Mouse (Mus musculus) spleen, adult 2 months (tissue): Measurements from ENCODE around the gene Ccdc33. TPM values are rescaled to one million over a fixed set of nuclear protein-coding genes. Genes with fewer than 3 reads are reported as not detected.

Source experiments
- DNase-seq, 2 experiments: peaks; one replicate each; pipeline versions ENCODE4 v3.0.0 to v3.0.0-alpha.2; 2012 to 2021; ENCODE audit warnings: low spot score in 2 of 2, low read depth in 1 of 2
- H3K27ac ChIP-seq: fragments of 200-500 bp; 2 replicates; pipeline ENCODE4 v1.5.1; 2012; ENCODE audit warnings: low read length, inconsistent platforms; ENCODE audit not compliant: insufficient read depth
- H3K27me3 ChIP-seq: fragments of 200-500 bp; 2 replicates; pipeline ENCODE4 v1.6.1; 2012; ENCODE audit warnings: mild to moderate bottlenecking, moderate library complexity, low read length, inconsistent platforms; ENCODE audit not compliant: control insufficient read depth, insufficient read depth
- H3K36me3 ChIP-seq: fragments of 200-500 bp; 2 replicates; pipeline ENCODE4 v1.6.1; 2012; ENCODE audit warnings: mild to moderate bottlenecking, low read length, inconsistent platforms; ENCODE audit not compliant: control insufficient read depth, insufficient read depth
- H3K4me1 ChIP-seq: fragments of 200-500 bp; 2 replicates; pipeline ENCODE4 v1.6.1; 2011; ENCODE audit warnings: inconsistent platforms; ENCODE audit not compliant: control insufficient read depth, insufficient read depth, insufficient read length
- H3K4me3 ChIP-seq: fragments of 200-500 bp; 2 replicates; pipeline ENCODE4 v1.5.1; 2011; ENCODE audit warnings: mild to moderate bottlenecking, inconsistent platforms; ENCODE audit not compliant: insufficient read depth, insufficient read length; ENCODE audit errors: extremely low read depth
- CTCF ChIP-seq: fragments of 200-500 bp; IDR thresholded peaks from 2 replicates; pipeline ENCODE4 v1.5.1; 2011; ENCODE audit warnings: mild to moderate bottlenecking, inconsistent platforms; ENCODE audit not compliant: insufficient read depth, insufficient read length, insufficient replicate concordance; ENCODE audit errors: extremely low read depth
- POLR2A ChIP-seq: fragments of 200-500 bp; IDR thresholded peaks from 2 replicates; pipeline ENCODE4 v1.6.1; 2011; ENCODE audit warnings: low read depth, low read length, inconsistent platforms
- WGBS: fragments of 180-500 bp; shearing (Covaris S2); methylation state at CpG from one replicate; pipeline ENCODE4 v1.1.7; 2018; 5-methylcytosine and 5-hydroxymethylcytosine counted together
- polyA plus RNA-seq: library from polyadenylated mRNA; depleted of rRNA; stranded (reverse); fragments of >200 nt; gene quantifications from 2 replicates; pipeline ENCODE4 v1.2.3, GENCODE M21; 2012

The Ccdc33 gene
- polyA plus RNA-seq, 1 experiment: 0.09 TPM

DNA sequence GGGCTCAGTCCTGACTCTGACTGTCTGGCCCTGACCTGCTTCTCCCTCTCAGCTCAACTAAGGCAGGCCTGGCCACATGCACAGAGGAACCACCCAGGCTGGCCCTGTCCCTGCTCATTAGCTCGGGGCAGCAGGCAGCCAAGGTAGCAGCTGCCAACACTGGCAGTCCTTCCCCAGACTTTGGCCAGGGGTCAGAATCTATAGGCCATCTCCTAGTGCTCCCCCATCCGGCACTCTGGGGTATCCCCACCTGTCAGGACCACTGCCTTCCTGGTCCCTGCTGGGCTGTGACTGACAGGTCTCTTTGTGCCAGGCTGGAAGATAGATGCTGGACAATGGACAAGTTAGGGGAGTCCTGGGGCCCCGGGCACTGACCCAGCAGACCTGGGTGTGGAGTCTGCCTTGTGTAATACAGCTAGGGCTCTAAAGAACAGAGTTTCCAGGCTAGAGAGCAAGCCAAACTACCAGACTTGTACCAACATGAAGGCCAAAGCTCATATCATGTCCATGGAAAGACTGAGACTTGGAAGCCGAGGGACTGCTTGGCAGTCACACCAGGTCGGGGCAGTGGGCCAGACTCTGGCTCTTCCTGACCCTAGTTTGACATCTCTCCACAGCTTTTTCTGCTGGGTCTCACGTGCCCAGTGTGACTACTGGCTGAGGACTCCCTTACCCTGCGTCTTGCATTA, 25.9 kb downstream of the Ccdc33 start:
- 70% methylated on average over 7 of the region's 7 CpGs for WGBS
- H3K36me3 ChIP-seq: no peaks in the 10 kb centered on the region
- DNase-seq: no peak

DNA sequence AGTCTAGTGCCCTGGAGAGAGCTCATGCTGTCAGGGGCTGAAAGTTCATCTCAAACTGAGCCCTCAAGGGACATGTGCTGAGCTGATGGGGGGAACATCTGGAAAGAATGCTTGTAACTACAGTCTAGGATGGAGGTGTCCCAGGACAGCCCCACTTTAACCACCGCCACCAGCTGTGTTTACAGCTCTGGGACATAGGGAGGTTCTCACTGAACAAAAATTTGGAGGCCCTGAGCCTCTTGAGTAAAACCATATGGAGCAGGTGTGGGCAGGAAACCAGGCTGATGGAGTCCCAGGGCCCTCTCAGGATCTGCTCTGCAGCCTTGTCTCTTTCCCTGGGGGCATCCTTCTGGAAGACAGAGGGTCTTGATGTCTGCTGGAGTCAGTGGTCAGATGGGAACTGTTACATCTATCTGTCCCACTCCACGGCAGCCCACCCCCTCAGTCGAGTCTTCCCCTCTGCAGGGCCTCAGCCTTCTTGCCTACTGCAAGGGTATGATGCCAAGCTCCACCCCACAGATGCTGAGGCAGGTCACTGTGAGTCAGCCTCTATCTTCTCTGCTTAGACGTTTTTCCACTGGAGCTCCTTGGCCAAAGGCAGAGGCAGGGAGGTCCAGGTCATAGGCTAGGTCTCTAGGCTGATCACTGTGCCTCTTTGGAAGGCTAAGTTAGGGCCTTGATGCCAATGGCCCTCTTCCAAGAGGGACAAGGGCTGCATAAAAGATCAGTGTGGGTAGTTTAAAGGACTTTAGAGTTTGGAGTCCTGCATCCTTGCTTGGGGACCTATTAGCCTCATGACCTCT, 26.8 kb downstream of the Ccdc33 start:
- H3K36me3 ChIP-seq: no peaks in the 10 kb centered on the region
- 57% methylated on average over 4 of the region's 4 CpGs for WGBS
- no peaks in the 10 kb centered on the region for H3K4me1 ChIP-seq
- no peaks in the 10 kb centered on the region for H3K27me3 ChIP-seq
- no peak overlapping the region for H3K4me3 ChIP-seq
- H3K27ac ChIP-seq: no peak overlapping the region
- no peak for TF ChIP-seq POLR2A
- TF ChIP-seq CTCF: no peak
- no peak for DNase-seq

More for the DNA sequence above, 25.9 kb downstream of the Ccdc33 start:
- H3K27me3 ChIP-seq: no peaks in the 10 kb centered on the region
- TF ChIP-seq CTCF: no peak
- no peak for TF ChIP-seq POLR2A
- no peak overlapping the region for H3K27ac ChIP-seq
- no peak overlapping the region for H3K4me3 ChIP-seq
- H3K4me1 ChIP-seq: no peaks in the 10 kb centered on the region

- TF ChIP-seq CTCF: no peak
- no peak for TF ChIP-seq POLR2A
- Histone ChIP-seq H3K27ac (no peak overlapping the region), H3K4me1 (no peaks in the 10 kb centered on the region), H3K27me3 (no peaks in the 10 kb centered on the region), H3K4me3 (no peak overlapping the region), H3K36me3 (no peaks in the 10 kb centered on the region)
- DNase-seq: no peak
- 82% methylated on average over 7 of the region's 7 CpGs for WGBS
These were observed 31.2 kb downstream of the Ccdc33 start for GRCm38 (mm10) chr9:58087277-58087998.

GRCm38 (mm10) chr9:58086861-58087260, 31.8 kb downstream of the Ccdc33 start:
- TF ChIP-seq CTCF: no peak
- no peak for TF ChIP-seq POLR2A
- no peak for DNase-seq
- H3K36me3 ChIP-seq: no peaks in the 10 kb centered on the region
- H3K4me3 ChIP-seq: no peak overlapping the region
- no peaks in the 10 kb centered on the region for H3K4me1 ChIP-seq
- 86% methylated on average over 7 of the region's 7 CpGs for WGBS
- no peak overlapping the region for H3K27ac ChIP-seq
- no peaks in the 10 kb centered on the region for H3K27me3 ChIP-seq

DNA sequence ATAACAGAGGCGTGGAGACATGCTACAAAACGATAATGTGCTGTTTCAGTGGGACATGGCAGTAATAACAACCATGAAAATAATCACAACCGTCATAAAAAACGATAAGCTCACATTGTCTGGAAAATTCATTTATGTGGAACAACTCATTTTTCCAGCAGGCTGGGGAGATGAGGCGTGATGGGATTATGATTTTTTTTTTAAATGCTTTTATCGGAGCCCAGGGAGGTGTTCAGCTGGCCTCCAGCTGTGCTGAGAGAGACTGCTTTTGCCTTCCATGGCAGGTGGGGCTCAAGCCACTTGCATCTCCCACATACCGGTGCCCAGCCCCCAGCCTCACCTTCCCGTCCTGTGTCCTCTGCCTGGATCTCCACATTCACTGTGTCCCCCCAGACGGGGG, 32.4 kb downstream of the Ccdc33 start:
- Histone ChIP-seq H3K4me3 (no peak overlapping the region), H3K36me3 (no peaks in the 10 kb centered on the region), H3K27ac (no peak overlapping the region), H3K4me1 (no peaks in the 10 kb centered on the region), H3K27me3 (no peaks in the 10 kb centered on the region)
- TF ChIP-seq CTCF (no peak), POLR2A (no peak)
- 72% methylated on average over 9 of the region's 9 CpGs for WGBS
- DNase-seq: no peak

DNA sequence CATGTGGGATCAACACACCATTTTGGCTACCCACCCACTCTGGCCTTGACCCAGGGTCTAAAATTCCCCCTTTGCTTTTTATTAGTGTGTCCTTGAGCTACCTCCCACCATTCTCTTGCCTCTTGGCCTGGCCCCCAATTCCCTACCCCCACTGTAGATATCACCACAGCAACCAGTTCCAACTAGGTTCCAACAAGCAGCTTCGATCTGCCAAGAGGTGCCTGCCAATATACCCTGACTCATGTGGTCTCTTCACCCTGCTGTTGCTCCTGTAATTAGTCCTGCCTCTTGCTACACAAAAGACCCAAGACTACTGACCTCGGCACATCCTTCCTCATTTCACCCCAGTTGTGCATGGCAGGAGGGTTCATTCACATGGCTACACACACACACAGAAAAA, 33.5 kb downstream of the Ccdc33 start:
- H3K27ac ChIP-seq: no peak overlapping the region
- TF ChIP-seq POLR2A (no peak), CTCF (no peak)
- no peak overlapping the region for H3K4me3 ChIP-seq
- WGBS: 8% methylated on average over 2 of the region's 2 CpGs
- no peaks in the 10 kb centered on the region for H3K27me3 ChIP-seq
- DNase-seq: no peak
- H3K4me1 ChIP-seq: no peaks in the 10 kb centered on the region
- no peaks in the 10 kb centered on the region for H3K36me3 ChIP-seq

DNA sequence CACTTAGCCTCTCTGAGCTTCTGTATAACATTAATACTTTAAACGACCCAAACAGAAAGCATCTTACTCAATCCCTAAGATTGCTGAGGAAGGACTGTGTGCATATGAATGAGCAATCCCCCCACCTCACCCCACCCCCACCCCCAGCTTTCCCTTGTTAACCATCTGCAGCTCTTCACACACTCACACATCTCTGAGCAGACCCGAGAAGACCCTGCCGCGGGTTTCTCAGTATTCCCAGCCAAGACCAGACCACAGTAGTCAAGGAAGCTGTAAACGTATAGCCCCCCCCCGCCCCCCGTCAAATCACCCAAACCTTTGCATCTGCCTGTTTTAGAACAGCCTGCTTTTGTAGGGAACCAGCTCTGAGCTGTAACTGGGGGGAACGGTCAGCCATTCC, 34.0 kb downstream of the Ccdc33 start:
- H3K4me1 ChIP-seq: no peaks in the 10 kb centered on the region
- TF ChIP-seq POLR2A (no peak), CTCF (no peak)
- H3K4me3 ChIP-seq: no peak overlapping the region
- no peak for DNase-seq
- 23% methylated on average over 8 of the region's 8 CpGs for WGBS
- no peaks in the 10 kb centered on the region for H3K27me3 ChIP-seq
- H3K36me3 ChIP-seq: no peaks in the 10 kb centered on the region
- H3K27ac ChIP-seq: no peak overlapping the region
